Mouse (Mus musculus): ENCODE data around the gene Nlrp4e.
"Not testable (repeated sequence)": the region's sequence is repeated elsewhere in the genome, so short reads cannot be mapped to it uniquely, and the experiment has no call there.

Nlrp4e gene

GRCm38 (mm10) chr7:23300892-23301291 lies at the start of gene Nlrp4e:
Nlrp4e (plus strand) TSS chr7:23301192.
- not testable (repeated sequence) for DNase-seq (ENCODE audit: low spot score in 2 of 2)

GRCm38 (mm10) chr7:23251582-23251981 lies 49.4 kb upstream of the Nlrp4e start, which contains the start of gene Vmn1r166:
Vmn1r166 (minus strand) TSS chr7:23251682.
- DNase-seq (ENCODE audit: low spot score in 2 of 2) = not testable (repeated sequence)

GRCm38 (mm10) chr7:23278800-23279199 lies 22.2 kb upstream of the Nlrp4e start, which contains the start of gene Gm6902:
Gm6902 (minus strand) TSS chr7:23278900.
- not testable (repeated sequence) for DNase-seq (ENCODE audit: low spot score in 2 of 2)

GRCm38 (mm10) chr7:23358311-23358710 lies 57.3 kb downstream of the Nlrp4e start:
- not testable (repeated sequence) for DNase-seq (ENCODE audit: low spot score in 2 of 2)

- DNase-seq (ENCODE audit: low spot score in 2 of 2) = no peak
Observed at GRCm38 (mm10) chr7:23385589-23385988, 84.6 kb downstream of the Nlrp4e start, which contains the start of gene Nlrp5. Nlrp5 (plus strand) TSS chr7:23385889.

All from cerebellum, postnatal 4 days (tissue).